Mouse (Mus musculus): ENCODE data around the gene Gpc6.

Gene Gpc6

GRCm38 (mm10) chr14:117611113-117611512 is 686.0 kb downstream of the Gpc6 start:
- no peak for DNase-seq (ENCODE audit: low spot score in 2 of 2)

- DNase-seq (ENCODE audit: low spot score in 2 of 2): no peak
Measured at GRCm38 (mm10) chr14:117625100-117625710, 700.1 kb downstream of the Gpc6 start.

- DNase-seq (ENCODE audit: low spot score in 2 of 2): no peak
Measured at GRCm38 (mm10) chr14:117634238-117634940, 709.3 kb downstream of the Gpc6 start.

- DNase-seq (ENCODE audit: low spot score in 2 of 2): no peak
Measured at GRCm38 (mm10) chr14:117641853-117642252, 716.7 kb downstream of the Gpc6 start.

GRCm38 (mm10) chr14:117643069-117643468 is 718.0 kb downstream of the Gpc6 start:
- DNase-seq (ENCODE audit: low spot score in 2 of 2): no peak

GRCm38 (mm10) chr14:117648199-117648960 is 723.3 kb downstream of the Gpc6 start:
- no peak for DNase-seq (ENCODE audit: low spot score in 2 of 2)

GRCm38 (mm10) chr14:117650141-117650540 is 725.0 kb downstream of the Gpc6 start:
- no peak for DNase-seq (ENCODE audit: low spot score in 2 of 2)

GRCm38 (mm10) chr14:117651271-117651670 is 726.2 kb downstream of the Gpc6 start:
- no peak for DNase-seq (ENCODE audit: low spot score in 2 of 2)

GRCm38 (mm10) chr14:117651938-117652337 is 726.8 kb downstream of the Gpc6 start:
- no peak for DNase-seq (ENCODE audit: low spot score in 2 of 2)

GRCm38 (mm10) chr14:117655382-117655781 is 730.3 kb downstream of the Gpc6 start:
- no peak for DNase-seq (ENCODE audit: low spot score in 2 of 2)

- no peak for DNase-seq (ENCODE audit: low spot score in 2 of 2)
Measured at GRCm38 (mm10) chr14:117659198-117659761, 734.2 kb downstream of the Gpc6 start.

GRCm38 (mm10) chr14:117662261-117662660 is 737.1 kb downstream of the Gpc6 start:
- DNase-seq (ENCODE audit: low spot score in 2 of 2): no peak

- DNase-seq (ENCODE audit: low spot score in 2 of 2): no peak
Measured at GRCm38 (mm10) chr14:117664796-117665195, 739.7 kb downstream of the Gpc6 start.

- no peak for DNase-seq (ENCODE audit: low spot score in 2 of 2)
Measured at GRCm38 (mm10) chr14:117666126-117666525, 741.0 kb downstream of the Gpc6 start.

GRCm38 (mm10) chr14:117673541-117673940 is 748.4 kb downstream of the Gpc6 start:
- no peak for DNase-seq (ENCODE audit: low spot score in 2 of 2)

GRCm38 (mm10) chr14:117674482-117674881 is 749.4 kb downstream of the Gpc6 start:
- DNase-seq (ENCODE audit: low spot score in 2 of 2): no peak

GRCm38 (mm10) chr14:117679926-117680325 is 754.8 kb downstream of the Gpc6 start:
- no peak for DNase-seq (ENCODE audit: low spot score in 2 of 2)

GRCm38 (mm10) chr14:117681321-117681921 is 756.3 kb downstream of the Gpc6 start:
- DNase-seq (ENCODE audit: low spot score in 2 of 2): peak in 1 of 2 experiments; percentile 7

- DNase-seq (ENCODE audit: low spot score in 2 of 2): no peak
Measured at GRCm38 (mm10) chr14:117683149-117683548, 758.0 kb downstream of the Gpc6 start.

GRCm38 (mm10) chr14:117689848-117690247 is 764.7 kb downstream of the Gpc6 start:
- DNase-seq (ENCODE audit: low spot score in 2 of 2): no peak

- no peak for DNase-seq (ENCODE audit: low spot score in 2 of 2)
Measured at GRCm38 (mm10) chr14:117695565-117695964, 770.5 kb downstream of the Gpc6 start.
